Mouse (Mus musculus): ENCODE results near the gene Prpf4. TPM values are rescaled to one million over a fixed set of nuclear protein-coding genes. Genes with fewer than 3 reads are reported as not detected.

Gene Prpf4
- polyA plus RNA-seq, 1 experiment from 2014 or later, result 25.3 TPM

GRCm38 (mm10) chr4:62454995-62455394 is 46.4 kb downstream of the Prpf4 start:
- 0 out of 2 replicates have a peak, but pooled peaks cover 6% of the 10 kb centered on the region for H3K36me3 ChIP-seq
- H3K4me2 ChIP-seq (replicated peaks), result no peak overlapping the region
- no peaks in the 10 kb centered on the region for H3K27me3 ChIP-seq
- no peaks in the 10 kb centered on the region for H3K4me1 ChIP-seq
- H3K4me3 ChIP-seq, result no peak overlapping the region
- ATAC-seq (ENCODE audit: low FRiP score, low read depth), result no peak
- no peaks in the 10 kb centered on the region for H3K9me3 ChIP-seq
- no peak overlapping the region; the same call in 1 of the 2 replicates for H3K9ac ChIP-seq (replicated peaks)
- 65% methylated on average over 5 of the region's 5 CpGs for WGBS
- no peak overlapping the region for H3K27ac ChIP-seq (replicated peaks)

DNA sequence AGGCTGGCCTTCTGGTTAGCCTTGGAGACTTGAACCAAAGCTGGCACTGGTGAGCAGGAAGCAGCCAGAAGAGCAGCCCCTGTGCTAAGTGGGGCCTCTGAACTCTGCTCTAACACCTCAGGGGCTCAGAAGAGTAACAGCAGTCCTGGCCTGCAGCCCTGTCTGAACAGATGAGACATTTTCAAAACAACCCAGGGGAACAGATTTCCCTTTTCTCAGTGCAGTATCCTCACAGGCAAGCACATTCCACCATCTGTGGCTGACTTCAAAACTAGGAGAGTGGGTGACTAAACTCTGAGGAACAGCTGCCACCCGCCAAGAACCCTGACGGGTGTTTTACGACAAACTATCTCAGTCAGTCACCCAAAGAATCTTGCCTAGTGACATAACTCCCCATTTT is 50.5 kb downstream of the Prpf4 start:
- WGBS, result 97% methylated on average over 3 of the region's 3 CpGs
- Histone ChIP-seq H3K27ac (replicated peaks) (no peak overlapping the region), H3K4me3 (no peak overlapping the region), H3K9ac (replicated peaks) (no peak overlapping the region), H3K27me3 (no peaks in the 10 kb centered on the region), H3K4me2 (replicated peaks) (no peak overlapping the region), H3K36me3 (0 out of 2 replicates have a peak, but pooled peaks cover 12% of the 10 kb centered on the region), H3K4me1 (no peaks in the 10 kb centered on the region), H3K9me3 (no peaks in the 10 kb centered on the region)
- no peak for ATAC-seq (ENCODE audit: low FRiP score, low read depth)

- no peak for ATAC-seq (ENCODE audit: low FRiP score, low read depth)
- H3K4me1 ChIP-seq, result no peaks in the 10 kb centered on the region
- H3K9me3 ChIP-seq, result no peaks in the 10 kb centered on the region
- H3K9ac ChIP-seq (replicated peaks), result no peak overlapping the region
- H3K4me3 ChIP-seq, result no peak overlapping the region
- no peak overlapping the region for H3K27ac ChIP-seq (replicated peaks)
- WGBS, result 95% methylated on average over 8 of the region's 8 CpGs
- H3K27me3 ChIP-seq, result no peaks in the 10 kb centered on the region
- 0 out of 2 replicates have a peak, but pooled peaks cover 12% of the 10 kb centered on the region for H3K36me3 ChIP-seq
- no peak overlapping the region for H3K4me2 ChIP-seq (replicated peaks)
Measured at GRCm38 (mm10) chr4:62460348-62460747, 51.8 kb downstream of the Prpf4 start.

GRCm38 (mm10) chr4:62463124-62463523 is 54.5 kb downstream of the Prpf4 start:
- WGBS, result 90% methylated on average over 2 of the region's 2 CpGs
- Histone ChIP-seq H3K9me3 (no peaks in the 10 kb centered on the region), H3K4me2 (replicated peaks) (no peak overlapping the region), H3K36me3 (0 out of 2 replicates have a peak, but pooled peaks cover 12% of the 10 kb centered on the region), H3K9ac (replicated peaks) (no peak overlapping the region), H3K4me1 (no peaks in the 10 kb centered on the region), H3K27me3 (no peaks in the 10 kb centered on the region), H3K4me3 (no peak overlapping the region), H3K27ac (replicated peaks) (no peak overlapping the region)
- ATAC-seq (ENCODE audit: low FRiP score, low read depth), result no peak

GRCm38 (mm10) chr4:62468158-62468557 is 59.6 kb downstream of the Prpf4 start:
- Histone ChIP-seq H3K4me2 (replicated peaks) (no peak overlapping the region), H3K9ac (replicated peaks) (no peak overlapping the region), H3K27me3 (peaks cover 3% of the 10 kb centered on the region; the same call in 1 of the 2 replicates), H3K27ac (replicated peaks) (no peak overlapping the region), H3K36me3 (no peaks in the 10 kb centered on the region), H3K4me3 (no peak overlapping the region), H3K9me3 (0 out of 2 replicates have a peak, but pooled peaks cover 4% of the 10 kb centered on the region), H3K4me1 (no peaks in the 10 kb centered on the region)
- WGBS, result 97% methylated on average over 1 of the region's 1 CpGs
- no peak for ATAC-seq (ENCODE audit: low FRiP score, low read depth)

GRCm38 (mm10) chr4:62470598-62471051 is 62.0 kb downstream of the Prpf4 start, which contains the start of gene Wdr31:
Wdr31 (minus strand) TSS chr4:62470896.
- Histone ChIP-seq H3K4me1 (no peaks in the 10 kb centered on the region), H3K4me2 (replicated peaks) (peak within 1 kb of the TSS; percentile 77), H3K36me3 (no peaks in the 10 kb centered on the region), H3K27ac (replicated peaks) (no peak within 1 kb of the TSS), H3K4me3 (peak within 1 kb of the TSS; percentile 49), H3K27me3 (peaks cover 3% of the 10 kb centered on the region; the same call in 1 of the 2 replicates), H3K9ac (replicated peaks) (peak within 1 kb of the TSS; percentile 49), H3K9me3 (0 out of 2 replicates have a peak, but pooled peaks cover 4% of the 10 kb centered on the region)
- under 1% methylated on average over 30 of the region's 30 CpGs for WGBS
- ATAC-seq (ENCODE audit: low FRiP score, low read depth), result peak; percentile 95

DNA sequence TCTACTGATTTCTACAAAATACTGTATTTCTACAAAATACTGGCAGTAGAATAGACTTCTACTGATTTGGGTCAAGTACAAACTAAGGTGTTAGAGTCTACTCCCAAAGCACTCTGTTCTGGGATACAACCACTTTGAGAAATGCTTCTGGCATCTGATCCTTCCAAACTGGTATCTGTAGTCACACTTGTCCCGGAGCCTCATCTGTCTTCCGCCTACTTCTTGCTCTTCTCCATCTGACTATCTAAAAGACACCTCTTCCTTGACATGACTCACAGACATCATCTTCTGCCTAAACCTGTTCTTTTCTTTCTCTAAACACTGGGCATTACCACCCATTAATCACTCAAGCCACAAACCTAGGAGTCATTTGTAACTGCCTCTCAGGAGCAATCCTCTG is 63.5 kb downstream of the Prpf4 start:
- Histone ChIP-seq H3K4me1 (no peaks in the 10 kb centered on the region), H3K27me3 (peaks cover 6% of the 10 kb centered on the region; the same call in 1 of the 2 replicates), H3K4me2 (replicated peaks) (no peak overlapping the region), H3K36me3 (no peaks in the 10 kb centered on the region), H3K9me3 (0 out of 2 replicates have a peak, but pooled peaks cover 4% of the 10 kb centered on the region), H3K27ac (replicated peaks) (no peak overlapping the region), H3K9ac (replicated peaks) (no peak overlapping the region), H3K4me3 (no peak overlapping the region)
- no peak for ATAC-seq (ENCODE audit: low FRiP score, low read depth)
- 93% methylated on average over 2 of the region's 2 CpGs for WGBS

DNA sequence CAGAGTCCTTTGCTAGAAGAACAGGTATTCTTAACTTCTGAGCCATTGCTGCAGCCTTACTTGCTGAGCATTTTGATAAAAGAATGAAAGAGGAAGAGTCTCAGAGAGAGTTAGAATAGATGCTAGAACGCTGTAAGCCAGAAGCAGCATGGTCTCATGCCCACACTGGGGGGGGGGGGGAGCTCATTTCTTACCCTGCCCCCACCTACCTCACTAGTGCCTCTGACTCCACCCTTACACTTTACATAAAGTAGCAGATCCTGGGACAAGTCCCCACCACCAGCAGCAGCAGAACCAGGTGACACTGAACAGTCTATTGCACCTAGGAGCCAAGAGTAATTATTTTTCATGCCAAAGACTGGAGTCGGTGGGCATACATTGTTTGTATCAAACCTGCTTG is 66.5 kb downstream of the Prpf4 start:
- peaks cover 25% of the 10 kb centered on the region for H3K27me3 ChIP-seq
- no peak for ATAC-seq (ENCODE audit: low FRiP score, low read depth)

GRCm38 (mm10) chr4:62475793-62476192 is 67.2 kb downstream of the Prpf4 start:
- H3K4me2 ChIP-seq (replicated peaks), result no peak overlapping the region
- peaks cover 32% of the 10 kb centered on the region for H3K27me3 ChIP-seq
- H3K9ac ChIP-seq (replicated peaks), result no peak overlapping the region
- no peaks in the 10 kb centered on the region for H3K36me3 ChIP-seq
- no peak for ATAC-seq (ENCODE audit: low FRiP score, low read depth)
- H3K4me3 ChIP-seq, result no peak overlapping the region
- 90% methylated on average over 6 of the region's 6 CpGs for WGBS
- no peaks in the 10 kb centered on the region for H3K9me3 ChIP-seq
- H3K27ac ChIP-seq (replicated peaks), result no peak overlapping the region
- H3K4me1 ChIP-seq, result peaks cover 7% of the 10 kb centered on the region

More for the DNA sequence above, 66.5 kb downstream of the Prpf4 start:
- Histone ChIP-seq H3K9me3 (no peaks in the 10 kb centered on the region), H3K4me2 (replicated peaks) (no peak overlapping the region), H3K27ac (replicated peaks) (no peak overlapping the region), H3K4me3 (no peak overlapping the region), H3K9ac (replicated peaks) (no peak overlapping the region), H3K4me1 (peaks cover 5% of the 10 kb centered on the region), H3K36me3 (no peaks in the 10 kb centered on the region)
- 89% methylated on average over 2 of the region's 2 CpGs for WGBS

Other genes with a start within 250 kb of the Prpf4 start
- 28.1 and 31.5 TPM in 2 replicates for gene Zfp37, start 177.8 kb upstream of the Prpf4 start, polyA plus RNA-seq (2016; fragmentation: Nextera tagmentation; extraction: Ambion mirVana)
- 9.5 and 10.2 TPM in 2 replicates for gene Slc31a2, start 146.2 kb upstream of the Prpf4 start, polyA plus RNA-seq (2016; fragmentation: Nextera tagmentation; extraction: Ambion mirVana)
- 24.5 and 27.5 TPM in 2 replicates for gene Fkbp15, start 48.2 kb upstream of the Prpf4 start, polyA plus RNA-seq (2016; fragmentation: Nextera tagmentation; extraction: Ambion mirVana)
- gene Slc31a1, start 48.1 kb upstream of the Prpf4 start, polyA plus RNA-seq (2016; fragmentation: Nextera tagmentation; extraction: Ambion mirVana), result 48.1 and 48.6 TPM in 2 replicates
- 146 and 157 TPM in 2 replicates for gene Cdc26, start 155 bp upstream of the Prpf4 start, polyA plus RNA-seq (2016; fragmentation: Nextera tagmentation; extraction: Ambion mirVana)
- gene Rnf183, start 26.5 kb downstream of the Prpf4 start, polyA plus RNA-seq (2016; fragmentation: Nextera tagmentation; extraction: Ambion mirVana), result 0.13 and 0.41 TPM in 2 replicates
- gene Wdr31, start 62.1 kb downstream of the Prpf4 start, polyA plus RNA-seq (2016; fragmentation: Nextera tagmentation; extraction: Ambion mirVana), result 8.8 and 9.4 TPM in 2 replicates
- gene Bspry, start 71.3 kb downstream of the Prpf4 start, polyA plus RNA-seq (2016; fragmentation: Nextera tagmentation; extraction: Ambion mirVana), result 0.82 and 0.88 TPM in 2 replicates
- 12.0 and 12.8 TPM in 2 replicates for gene Hdhd3, start 94.7 kb downstream of the Prpf4 start, polyA plus RNA-seq (2016; fragmentation: Nextera tagmentation; extraction: Ambion mirVana)
- 67.3 and 68.4 TPM in 2 replicates for gene Alad, start 111.1 kb downstream of the Prpf4 start, polyA plus RNA-seq (2016; fragmentation: Nextera tagmentation; extraction: Ambion mirVana)
- gene Pole3, start 116.3 kb downstream of the Prpf4 start, polyA plus RNA-seq (2016; fragmentation: Nextera tagmentation; extraction: Ambion mirVana), result 102 and 110 TPM in 2 replicates
- 1.4 and 1.5 TPM in 2 replicates for gene 4933430I17Rik, start 116.6 kb downstream of the Prpf4 start, polyA plus RNA-seq (2016; fragmentation: Nextera tagmentation; extraction: Ambion mirVana)
- 58.5 and 60.2 TPM in 2 replicates for gene Rgs3, start 151.1 kb downstream of the Prpf4 start, polyA plus RNA-seq (2016; fragmentation: Nextera tagmentation; extraction: Ambion mirVana)

Data from midbrain, embryonic 12.5 days (tissue).